15 mouse cellular contexts compared by ENCODE assay signal in genomic region chr6:129232005-129232841, GRCm38 (mm10). TPM values are rescaled to one million over a fixed set of nuclear protein-coding genes. Genes with fewer than 3 reads are reported as not detected.
DNase-seq lines count a peak whose midpoint lies in the region; ATAC-seq and TF ChIP-seq lines count a peak whose summit lies in the region.
"Had no signal": no experiment of that assay in that cellular context is flagged by ENCODE, and none has a peak within 500 bp of the region (broad histone marks: within the 10 kb centered on the region; RNA-seq: fewer than 3 reads in every experiment).

No protein-coding gene starts in this region.

- TF ChIP-seq CTCF in gastrocnemius, adult 2 months (IDR thresholded peaks at IDR 0.05), result no peak
- no peak for TF ChIP-seq CTCF in liver, adult 2 months (IDR thresholded peaks at IDR 0.05; ENCODE audit: low read depth, low read length)
- TF ChIP-seq CTCF in bone marrow, adult 2 months (IDR thresholded peaks at IDR 0.05; ENCODE audit: control insufficient read depth, insufficient read depth, low read length), result no peak

- H3K4me3 ChIP-seq in gastrocnemius, adult 2 months, result peak overlapping the region; percentile 59
- H3K4me3 ChIP-seq in liver, adult 2 months (ENCODE audit: insufficient read depth, low read depth, low read length), result no peak overlapping the region; the same call in 1 of the 2 replicates
- peak overlapping the region; percentile 15 for H3K4me3 ChIP-seq in bone marrow, adult 2 months (replicated peaks; ENCODE audit: control insufficient read depth, low read depth, low read length)
- H3K4me3 ChIP-seq in liver, embryonic 15.5 days (replicated peaks), result no peak overlapping the region
- no peak overlapping the region for H3K4me3 ChIP-seq in hindbrain, embryonic 16.5 days (ENCODE audit: low read length)
- no peak overlapping the region for H3K4me3 ChIP-seq in limb, embryonic 10.5 days
- H3K4me3 ChIP-seq: forebrain, embryonic 12.5 days; neural tube, embryonic 13.5 days had no signal

- no peak overlapping the region; the same call in 1 of the 2 replicates for H3K9ac ChIP-seq in liver, adult 2 months (ENCODE audit: low read depth, low read length)
- no peak overlapping the region for H3K9ac ChIP-seq in liver, embryonic 15.5 days
- H3K9ac ChIP-seq in hindbrain, embryonic 16.5 days (ENCODE audit: low read depth, low read length), result no peak overlapping the region
- H3K9ac ChIP-seq: forebrain, embryonic 12.5 days; neural tube, embryonic 13.5 days had no signal

- H3K36me3 ChIP-seq in liver, adult 2 months (ENCODE audit: control insufficient read depth, insufficient read depth, low read length), result peaks cover 25% of the 10 kb centered on the region
- no peaks in the 10 kb centered on the region for H3K36me3 ChIP-seq in liver, embryonic 15.5 days (replicated peaks)
- no peaks in the 10 kb centered on the region for H3K36me3 ChIP-seq in hindbrain, embryonic 16.5 days (ENCODE audit: control insufficient read depth, insufficient read depth, low read length)
- no peaks in the 10 kb centered on the region for H3K36me3 ChIP-seq in limb, embryonic 10.5 days
- H3K36me3 ChIP-seq: forebrain, embryonic 12.5 days; neural tube, embryonic 13.5 days had no signal

- peak overlapping the region; percentile 95 for H3K27ac ChIP-seq in gastrocnemius, adult 2 months
- H3K27ac ChIP-seq in liver, adult 2 months (replicated peaks; ENCODE audit: insufficient read depth, low read depth, low read length), result peak overlapping the region; percentile 95
- H3K27ac ChIP-seq in bone marrow, adult 2 months (ENCODE audit: control insufficient read depth, insufficient read depth, low read depth, low read length, poor library complexity), result peak overlapping the region; percentile 45; the same call in 1 of the 2 replicates
- H3K27ac ChIP-seq in liver, embryonic 15.5 days (replicated peaks), result peak overlapping the region; percentile 83
- no peak overlapping the region for H3K27ac ChIP-seq in hindbrain, embryonic 16.5 days (ENCODE audit: low read depth, low read length)
- H3K27ac ChIP-seq in limb, embryonic 10.5 days, result no peak overlapping the region
- H3K27ac ChIP-seq: forebrain, embryonic 12.5 days; neural tube, embryonic 13.5 days had no signal

- ATAC-seq in liver, embryonic 15.5 days (ENCODE audit: insufficient read depth), result no peak
- ATAC-seq in hindbrain, embryonic 16.5 days, result no peak

- H3K4me2 ChIP-seq in liver, embryonic 15.5 days, result no peak overlapping the region
- H3K4me2 ChIP-seq in hindbrain, embryonic 16.5 days (ENCODE audit: low read length), result no peak overlapping the region
- H3K4me2 ChIP-seq: forebrain, embryonic 12.5 days; neural tube, embryonic 13.5 days had no signal

- H3K9me3 ChIP-seq in liver, embryonic 15.5 days (replicated peaks), result no peaks in the 10 kb centered on the region
- H3K9me3 ChIP-seq in hindbrain, embryonic 16.5 days (ENCODE audit: control insufficient read depth, low read length), result no peaks in the 10 kb centered on the region
- no peaks in the 10 kb centered on the region for H3K9me3 ChIP-seq in limb, embryonic 10.5 days (replicated peaks)
- H3K9me3 ChIP-seq: forebrain, embryonic 12.5 days; neural tube, embryonic 13.5 days had no signal

- TF ChIP-seq POLR2A in liver, adult 2 months (IDR thresholded peaks at IDR 0.05; ENCODE audit: extremely low read depth, insufficient read depth, low read length), result no peak
- TF ChIP-seq POLR2A in bone marrow, adult 2 months (IDR thresholded peaks at IDR 0.05; ENCODE audit: borderline replicate concordance, control insufficient read depth, low read depth, low read length), result no peak

- WGBS in liver, adult 2 months, result 67% methylated on average over 5 of the region's 5 CpGs
- WGBS in bone marrow, adult 2 months, result 34% methylated on average over 5 of the region's 5 CpGs
- WGBS in liver, embryonic 15.5 days (ENCODE audit: insufficient replicate concordance), result 37% methylated on average over 5 of the region's 5 CpGs
- WGBS in hindbrain, embryonic 16.5 days, result 84% methylated on average over 5 of the region's 5 CpGs
- 84% methylated on average over 5 of the region's 5 CpGs for WGBS in limb, embryonic 10.5 days

- DNase-seq in gastrocnemius, adult 2 months, result no peak
- no peak for DNase-seq in gastrocnemius, adult 8-10 months (ENCODE audit: low spot score in 2 of 2)
- no peak for DNase-seq in liver, adult 2 months (ENCODE audit: extremely low read depth, low read depth, low spot score)
- DNase-seq in liver, result no peak
- DNase-seq in limb, embryonic 10.5 days (ENCODE audit: low spot score), result no peak
- DNase-seq: adrenal gland, adult 8-10 months; cerebellum, adult 11 months; midbrain, embryonic 14.5 days had no signal

- no peaks in the 10 kb centered on the region for H3K27me3 ChIP-seq in liver, adult 2 months (ENCODE audit: control insufficient read depth, insufficient read depth, low read length)
- no peaks in the 10 kb centered on the region for H3K27me3 ChIP-seq in liver, embryonic 15.5 days
- H3K27me3 ChIP-seq in hindbrain, embryonic 16.5 days (replicated peaks; ENCODE audit: control insufficient read depth, insufficient read depth, low read length), result no peaks in the 10 kb centered on the region
- H3K27me3 ChIP-seq in limb, embryonic 10.5 days (ENCODE audit: low read depth, poor library complexity, severe bottlenecking), result no peaks in the 10 kb centered on the region
- H3K27me3 ChIP-seq: forebrain, embryonic 12.5 days; neural tube, embryonic 13.5 days had no signal

- intact Hi-C loops in gastrocnemius, adult 2 months (cut with DNase I), result no loop called here

- peaks cover 24% of the 10 kb centered on the region for H3K79me2 ChIP-seq in liver, adult 2 months (ENCODE audit: control insufficient read depth, insufficient read depth, low read length)

- H3K4me1 ChIP-seq in liver, adult 2 months (ENCODE audit: control insufficient read depth, insufficient read depth, low read length), result peaks cover 59% of the 10 kb centered on the region
- peaks cover 2% of the 10 kb centered on the region; the same call in 1 of the 2 replicates for H3K4me1 ChIP-seq in bone marrow, adult 2 months (ENCODE audit: control insufficient read depth, insufficient read depth, low read length)
- H3K4me1 ChIP-seq in liver, embryonic 15.5 days (replicated peaks), result peaks cover 77% of the 10 kb centered on the region
- H3K4me1 ChIP-seq in hindbrain, embryonic 16.5 days (ENCODE audit: control insufficient read depth, insufficient read depth, low read depth, low read length), result no peaks in the 10 kb centered on the region
- H3K4me1 ChIP-seq in limb, embryonic 10.5 days, result no peaks in the 10 kb centered on the region
- H3K4me1 ChIP-seq: forebrain, embryonic 12.5 days; neural tube, embryonic 13.5 days had no signal

RNA-seq across cellular contexts. Expression of gene Cd69, which starts 43.0 kb away (rescaled TPM):
- total RNA-seq in gastrocnemius, adult 2 months (2021), result not detected
- total RNA-seq in gastrocnemius, adult 8-10 months (2022), result not detected
- 0.74 and 1.1 TPM in 2 replicates for total RNA-seq in liver, adult 2 months (2014; rRNA removed)
- polyA plus RNA-seq in liver, adult 2 months (2012; rRNA removed), result 0.15 TPM in 1 of 2 replicates, not detected in the other
- 4.8 and 4.9 TPM in 2 replicates for polyA plus RNA-seq in bone marrow, adult 2 months (2011; ENCODE audit: insufficient read depth, insufficient read length, low replicate concordance, missing spikeins)
- polyA plus RNA-seq in liver, embryonic 15.5 days (2015; fragmentation: Nextera tagmentation; extraction: Ambion mirVana), result 0.93 and 1.2 TPM in 2 replicates
- polyA plus RNA-seq in hindbrain, embryonic 16.5 days (2015; fragmentation: Nextera tagmentation; extraction: Ambion mirVana), result 0.09 TPM in 1 of 2 replicates, not detected in the other
- polyA plus RNA-seq in limb, embryonic 10.5 days (2016; fragmentation: Nextera tagmentation; extraction: Ambion mirVana), result 0.16 TPM in 1 of 2 replicates, not detected in the other
- polyA plus RNA-seq: forebrain, embryonic 12.5 days; neural tube, embryonic 13.5 days had no signal

RNA-seq across cellular contexts. Expression of gene Clec2d, which starts 51.8 kb away (rescaled TPM):
- 100 to 1,000 TPM in 1 of 2 experiments, 10 to 100 TPM in 1; 73.7 to 109 TPM for total RNA-seq in gastrocnemius, adult 2 months (2021)
- total RNA-seq in gastrocnemius, adult 8-10 months (2022), result 10 to 100 TPM; 60.1 to 87.3 (median 74.7) TPM
- total RNA-seq in liver, adult 2 months (2014; rRNA removed), result 521 and 532 TPM in 2 replicates
- 124 and 141 TPM in 2 replicates for polyA plus RNA-seq in liver, adult 2 months (2012; rRNA removed)
- 57.9 and 122 TPM in 2 replicates for polyA plus RNA-seq in bone marrow, adult 2 months (2011; ENCODE audit: insufficient read depth, insufficient read length, low replicate concordance, missing spikeins)
- polyA plus RNA-seq in liver, embryonic 15.5 days (2015; fragmentation: Nextera tagmentation; extraction: Ambion mirVana), result 0.58 and 0.59 TPM in 2 replicates
- polyA plus RNA-seq in hindbrain, embryonic 16.5 days (2015; fragmentation: Nextera tagmentation; extraction: Ambion mirVana), result 0.21 and 0.30 TPM in 2 replicates
- polyA plus RNA-seq in limb, embryonic 10.5 days (2016; fragmentation: Nextera tagmentation; extraction: Ambion mirVana), result not detected in 2 replicates
- polyA plus RNA-seq: forebrain, embryonic 12.5 days; hindbrain, embryonic 11.5 days; limb, embryonic 11.5 days; neural tube, embryonic 13.5 days had no signal

Comparison
In these comparisons a context has a peak if more than half of its experiments do, and no peak if none do; other contexts are left out.
1. RNA of gene Clec2d, which starts 51.8 kb away (polyA plus RNA-seq): 124 to 141 TPM in liver, adult 2 months and 57.9 to 122 TPM in bone marrow, adult 2 months; 0.58 to 0.59 TPM in liver, embryonic 15.5 days, 0.21 to 0.30 TPM in hindbrain, embryonic 16.5 days and not detected in limb, embryonic 10.5 days; every median in the first group is over 10 times any median in the second.
2. H3K27ac ChIP-seq: peak in gastrocnemius, adult 2 months (single experiment), liver, adult 2 months (single experiment), bone marrow, adult 2 months (single experiment) and liver, embryonic 15.5 days (single experiment); none in hindbrain, embryonic 16.5 days (single experiment) and limb, embryonic 10.5 days (single experiment).
3. H3K4me3 ChIP-seq: peak in gastrocnemius, adult 2 months (single experiment) and bone marrow, adult 2 months (single experiment); none in liver, adult 2 months (single experiment), liver, embryonic 15.5 days (single experiment), hindbrain, embryonic 16.5 days (single experiment) and limb, embryonic 10.5 days (single experiment).